Mouse (Mus musculus) layer of hippocampus, postnatal 36 days (tissue): ENCODE measurements at regions not wholly inside any gene's neighbourhood (a gene's known extent, or its start where the extent isn't known, plus 50 kb on each side); places are given as distances from the start of the nearest gene placed in this dataset.

Experiments
- DNase-seq, 2 experiments: peaks; one replicate each; pipeline ENCODE4 v3.0.0; 2022

DNA sequence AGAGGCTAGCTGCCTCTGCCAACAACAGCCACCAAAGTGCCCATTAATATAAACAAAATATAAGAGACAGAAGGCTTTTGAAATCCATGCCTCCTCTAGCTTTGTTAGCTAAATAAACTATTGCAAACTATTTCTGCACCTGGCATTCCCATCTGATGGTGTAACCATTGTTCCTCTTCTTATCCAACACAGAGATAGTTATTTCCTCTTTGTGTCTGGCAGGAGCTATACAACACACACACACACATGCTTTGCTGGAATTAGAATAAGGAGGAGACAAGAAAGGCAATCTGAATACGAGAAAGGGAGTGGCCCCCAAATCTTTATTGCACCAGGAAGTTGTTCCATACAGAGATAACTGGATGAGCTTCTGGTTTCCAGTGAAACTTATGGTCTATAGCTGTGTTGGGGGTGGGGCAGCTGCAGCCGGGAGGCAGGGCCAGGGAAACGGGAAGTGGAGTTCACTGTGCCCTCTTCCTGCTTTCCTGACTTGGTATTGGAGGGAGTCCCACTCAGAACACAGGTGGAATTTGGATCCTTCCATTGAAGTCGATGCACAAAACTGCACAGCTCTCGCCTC is 64.0 kb upstream of the Zdhhc17 start:
- no peak for DNase-seq

GRCm38 (mm10) chr10:111073262-111073661 is 63.3 kb upstream of the Zdhhc17 start:
- DNase-seq: no peak

- DNase-seq: no peak
These were observed 62.6 kb upstream of the Zdhhc17 start for GRCm38 (mm10) chr10:111072554-111072909.

DNA sequence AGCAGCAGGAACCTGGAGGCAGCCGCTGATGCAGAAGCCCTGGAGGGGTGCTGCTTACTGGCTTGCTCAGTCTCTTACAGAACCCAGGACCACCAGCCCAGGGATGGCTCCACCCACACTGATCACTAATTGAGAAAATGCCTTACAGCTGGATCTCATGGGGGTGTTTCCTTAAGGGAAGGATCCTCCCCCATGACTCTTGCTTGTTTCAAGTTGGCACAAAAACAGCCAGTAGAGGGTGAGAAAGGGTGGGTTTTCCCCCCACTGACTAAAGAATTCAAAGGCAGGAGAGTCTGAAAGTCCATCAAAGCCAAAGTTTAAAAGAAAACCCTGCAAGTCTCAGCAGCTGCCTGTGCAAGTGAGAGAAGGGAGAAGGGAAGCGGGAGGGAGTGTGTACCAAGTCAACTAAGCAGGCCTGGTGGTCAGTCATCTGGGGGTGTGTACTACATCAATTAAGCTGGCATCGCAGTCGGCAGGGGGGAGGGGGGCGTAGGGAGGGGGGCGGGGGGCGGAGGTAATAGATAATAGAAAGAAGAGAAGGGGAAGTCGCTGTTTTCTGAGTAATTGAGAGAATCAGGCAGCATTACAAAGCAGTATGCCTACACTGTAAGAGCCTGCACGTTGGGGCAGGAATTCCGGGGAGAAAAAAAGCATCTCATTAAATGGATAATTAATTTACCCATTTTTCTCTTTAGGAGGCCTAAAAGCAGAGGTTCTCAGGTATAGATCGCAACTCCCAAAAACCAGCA is 62.0 kb upstream of the Zdhhc17 start:
- DNase-seq: no peak

- no peak for DNase-seq
These were observed 56.2 kb upstream of the Zdhhc17 start for GRCm38 (mm10) chr10:111066146-111066545.

GRCm38 (mm10) chr10:111060626-111061025 is 50.7 kb upstream of the Zdhhc17 start:
- no peak for DNase-seq
